Mouse (Mus musculus): ENCODE measurements around the gene Pmp22.

- TF ChIP-seq CTCF (IDR thresholded peaks at IDR 0.05; ENCODE audit: extremely low read depth, insufficient read depth, low read length) (no peak), POLR2A (IDR thresholded peaks at IDR 0.05; ENCODE audit: extremely low read depth, insufficient read depth, low read length) (no peak)
These were observed 12.1 kb upstream of the Pmp22 start for GRCm38 (mm10) chr11:63116652-63117051.

Data from cortical plate, adult 2 months (tissue).